Mouse (Mus musculus) left cerebral cortex, postnatal 14 days (tissue): Measurements from ENCODE around the gene Stx5a. TPM values are rescaled to one million over a fixed set of nuclear protein-coding genes. Genes with fewer than 3 reads are reported as not detected.

Experiments
- DNase-seq, 2 experiments: peaks; one replicate each; pipeline ENCODE4 v3.0.0; 2021 to 2022; ENCODE audit warnings: low spot score in 2 of 2, mixed read lengths in 1 of 2
- intact Hi-C: fragments of 180-260 bp; cut with DNase I; formaldehyde crosslinking; loops from one replicate; pipeline ENCODE4 v1.15.1; 2025
- microRNA-seq, 2 experiments: library from miRNA; unstranded; fragments of <30 nt; microRNA quantifications; one replicate each; pipeline ENCODE4 v1.2.0; 2022
- total RNA-seq, 2 experiments: library from RNA; stranded (reverse); gene quantifications; 2 replicates each; pipeline ENCODE4 v1.2.3; 2021

Gene Stx5a
- total RNA-seq, 2 experiments from 2014 or later: 63.6 to 64.6 TPM

DNA sequence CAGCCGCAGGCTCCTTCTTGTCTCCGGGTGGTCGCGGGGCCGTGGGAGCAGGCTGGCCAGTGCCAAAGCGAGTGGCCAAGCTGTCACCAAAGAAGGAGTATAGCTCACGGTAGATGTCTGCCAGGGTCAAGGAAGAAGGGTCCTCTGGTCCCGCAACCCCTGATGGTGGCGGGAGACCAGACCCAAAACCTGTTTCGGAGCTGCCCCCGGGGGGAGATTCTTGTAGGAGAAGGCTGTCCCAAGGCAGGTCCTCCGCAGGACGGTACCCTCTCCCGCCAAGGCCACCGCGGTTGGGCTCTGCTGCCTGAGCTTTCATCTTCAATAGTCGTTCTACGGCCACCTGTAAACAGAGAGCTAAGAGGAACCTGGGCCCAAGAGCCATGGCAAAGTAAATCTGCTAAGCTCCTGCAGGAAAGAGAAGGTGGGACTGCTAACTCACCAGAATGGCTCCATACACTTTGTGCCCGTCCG, 33.8 kb downstream of the Stx5a start:
- DNase-seq: no peak
- intact Hi-C loops: no loop called here

DNA sequence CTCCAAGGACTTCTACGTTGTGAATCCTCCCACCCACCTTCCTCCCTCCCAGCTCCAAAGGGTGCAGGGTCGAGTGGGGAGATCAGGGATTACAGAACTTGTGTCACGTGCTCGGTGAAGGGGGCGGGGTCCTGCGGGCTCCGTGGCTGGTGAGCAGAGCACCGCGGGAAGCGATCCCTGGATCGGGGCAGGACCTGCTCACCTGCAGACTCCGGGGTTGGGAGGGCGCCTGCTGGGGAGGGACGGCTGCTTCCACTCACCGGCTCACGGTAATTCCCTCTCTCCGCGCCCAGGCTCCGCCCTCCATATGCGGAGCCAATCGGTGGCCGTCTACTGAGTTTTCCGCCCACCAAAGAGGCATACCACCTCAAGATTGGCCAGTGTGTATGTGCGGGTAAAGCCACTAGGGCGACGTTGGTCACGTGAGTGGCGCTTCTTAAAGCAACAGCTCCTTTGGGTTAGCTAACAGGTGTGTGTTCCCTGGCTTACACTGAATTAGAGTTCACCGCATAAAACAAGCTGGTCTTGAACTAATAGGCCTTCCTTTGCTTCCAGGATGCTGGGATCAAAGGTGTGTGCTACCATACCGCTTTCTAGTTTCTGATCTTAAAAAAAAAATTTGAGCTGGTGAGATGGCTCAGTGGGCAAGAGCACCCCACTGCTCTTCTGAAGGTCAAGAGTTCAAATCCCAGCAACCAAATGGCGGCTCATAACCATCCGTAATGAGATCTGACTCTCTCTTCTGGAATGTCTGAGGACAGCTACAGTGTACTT, 45.0 kb downstream of the Stx5a start, which contains the start of gene Taf6l:
Taf6l (minus strand) TSS at position 410 of the 774 bp plus-strand sequence.
- intact Hi-C loops: no loop called here
- DNase-seq: peak; percentile 94 to 97

- DNase-seq: no peak
- intact Hi-C loops: no loop called here
These were observed 47.3 kb downstream of the Stx5a start for GRCm38 (mm10) chr19:8788521-8788920.

- peak in 1 of 2 experiments; percentile 38 for DNase-seq
- intact Hi-C loops: no loop called here
These were observed 48.0 kb downstream of the Stx5a start for GRCm38 (mm10) chr19:8789171-8789570.

DNA sequence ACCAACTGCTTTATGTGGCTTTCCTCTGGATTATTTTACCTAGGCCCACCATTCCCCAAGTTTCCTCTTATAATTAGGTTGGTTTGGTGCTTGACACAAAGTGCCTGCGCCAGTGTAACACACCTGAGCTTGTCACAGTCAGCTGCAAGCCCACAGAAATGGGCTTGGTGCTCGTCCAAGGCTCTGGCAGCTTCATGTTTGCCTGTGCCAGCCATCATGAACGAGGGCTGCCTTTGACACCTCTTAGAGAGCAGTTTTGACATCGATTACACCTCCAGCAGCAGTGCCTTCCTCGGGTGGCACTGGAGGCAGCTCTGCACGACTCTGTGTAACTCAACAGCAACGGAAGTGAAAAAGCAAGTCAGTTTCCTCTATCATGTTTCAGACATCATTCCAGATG, 49.0 kb downstream of the Stx5a start:
- peak in 1 of 2 experiments; percentile 51 for DNase-seq
- intact Hi-C loops: no loop called here

DNA sequence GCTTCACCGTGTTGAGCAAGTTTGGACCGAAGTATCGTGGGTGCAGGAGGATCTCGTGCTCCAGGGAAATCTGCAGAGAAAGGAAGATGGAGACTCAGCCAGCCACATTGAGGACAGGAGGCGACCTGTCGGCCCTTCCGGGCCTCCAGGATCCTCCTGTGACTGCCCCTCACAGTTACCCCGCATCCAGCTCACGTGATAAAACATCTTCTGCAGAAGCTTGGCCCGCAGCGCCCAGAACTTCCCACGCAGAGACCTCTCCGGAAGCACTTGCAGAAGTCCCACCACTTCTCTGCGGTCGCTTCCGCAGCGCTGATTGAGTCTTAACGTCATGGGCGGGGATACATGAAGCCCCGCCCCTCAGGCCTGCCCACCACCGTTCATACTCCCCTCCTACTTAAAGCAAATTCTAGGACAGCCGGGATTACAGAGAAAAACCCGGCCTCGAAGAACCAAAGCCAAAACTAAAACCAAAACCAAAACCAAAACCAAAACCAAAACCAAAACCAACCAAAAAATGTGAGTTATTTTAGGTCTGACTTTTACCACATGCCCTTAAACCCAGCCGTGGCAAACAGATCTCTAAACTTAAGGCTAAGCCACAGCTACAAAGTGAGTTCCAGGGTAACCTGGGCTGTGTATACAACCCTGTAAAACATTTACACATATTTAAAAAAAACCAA, 57.2 kb downstream of the Stx5a start, which contains the start of gene Polr2g:
Polr2g (minus strand) TSS at position 314 of the 683 bp plus-strand sequence.
- intact Hi-C loops: no loop called here
- DNase-seq: peak; percentile 92 to 95

GRCm38 (mm10) chr19:8798947-8799315, 57.7 kb downstream of the Stx5a start:
- no peak for DNase-seq
- intact Hi-C loops: no loop called here

- peak; percentile 95 to 98 for DNase-seq
- intact Hi-C loops: no loop called here
These were observed 61.1 kb downstream of the Stx5a start, which contains the start of gene Zbtb3 for GRCm38 (mm10) chr19:8802130-8802821. Zbtb3 (plus strand) TSS chr19:8802555.

DNA sequence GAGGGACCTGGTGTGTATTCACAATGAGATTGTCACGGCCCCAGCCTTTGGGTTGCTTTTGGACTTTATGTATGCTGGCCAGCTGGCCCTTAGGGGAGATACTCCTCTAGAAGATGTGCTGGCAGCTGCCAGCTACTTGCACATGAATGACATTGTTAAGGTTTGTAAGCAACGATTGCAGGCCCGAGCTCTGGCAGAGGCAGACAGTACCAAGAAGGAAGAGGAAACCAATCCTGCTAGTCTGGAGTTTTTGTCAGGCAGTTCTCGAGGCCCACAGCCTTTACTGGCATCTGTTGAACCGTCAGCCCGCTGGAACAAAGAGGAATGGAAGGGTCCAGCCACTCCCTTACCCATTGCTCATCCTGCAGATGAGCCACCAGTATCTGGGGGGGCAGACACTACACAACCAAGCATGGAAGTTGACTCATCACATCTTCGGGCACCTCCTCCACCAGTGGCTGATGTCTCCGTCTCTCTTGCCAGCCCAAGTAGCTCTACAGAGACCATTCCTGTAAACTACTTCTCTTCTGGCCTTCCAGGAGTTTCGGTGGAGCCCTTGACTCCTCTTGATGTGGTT, 62.1 kb downstream of the Stx5a start:
- DNase-seq: no peak
- intact Hi-C loops: no loop called here

- DNase-seq: no peak
- intact Hi-C loops: no loop called here
These were observed 62.9 kb downstream of the Stx5a start for GRCm38 (mm10) chr19:8803879-8804660.

Small RNA genes within 50 kb of the gene (microRNA-seq; reads per million reads assigned to microRNA genes)
- 0 reads per million in 2 experiments for gene Mir6992

Other genes with a start within 250 kb of the Stx5a start
- 10 to 100 TPM; 22.1 to 23.8 TPM for gene Slc22a8, start 150.2 kb upstream of the Stx5a start, total RNA-seq
- gene Slc22a6, start 123.4 kb upstream of the Stx5a start, total RNA-seq: 1 to 10 TPM; 4.8 to 5.7 TPM
- 100 to 1,000 TPM; 148 to 165 TPM for gene Chrm1, start 77.6 kb upstream of the Stx5a start, total RNA-seq
- 100 to 1,000 TPM; 182 to 189 TPM for gene Slc3a2, start 18.0 kb upstream of the Stx5a start, total RNA-seq
- gene Wdr74, start 5.6 kb upstream of the Stx5a start, total RNA-seq: 10 to 100 TPM; 42.3 to 43.9 TPM
- not detected for gene 1700092M07Rik, start 695 bp upstream of the Stx5a start, total RNA-seq
- 10 to 100 TPM; 61.9 to 73.6 TPM for gene Nxf1, start 15.7 kb downstream of the Stx5a start, total RNA-seq
- 10 to 100 TPM; 80.1 to 91.9 TPM for gene Tmem223, start 29.6 kb downstream of the Stx5a start, total RNA-seq
- 10 to 100 TPM in 1 of 2 experiments, 1 to 10 TPM in 1; 8.9 to 10.9 TPM for gene Tmem179b, start 33.1 kb downstream of the Stx5a start, total RNA-seq
- gene Taf6l, start 45.0 kb downstream of the Stx5a start, total RNA-seq: 10 to 100 TPM; 11.9 to 13.4 TPM
- gene Polr2g, start 57.2 kb downstream of the Stx5a start, total RNA-seq: 100 to 1,000 TPM; 108 to 110 TPM
- gene Zbtb3, start 61.1 kb downstream of the Stx5a start, total RNA-seq: 1 to 10 TPM; 4.2 to 5.1 TPM
- 10 to 100 TPM; 28.2 to 30.5 TPM for gene Ttc9c, start 77.9 kb downstream of the Stx5a start, total RNA-seq
- gene Hnrnpul2, start 78.6 kb downstream of the Stx5a start, total RNA-seq: 10 to 100 TPM; 92.3 to 95.8 TPM
- not detected for gene AC129217.1, start 88.4 kb downstream of the Stx5a start, total RNA-seq
- gene Bscl2, start 96.1 kb downstream of the Stx5a start, total RNA-seq: 100 to 1,000 TPM; 111 to 117 TPM
- 100 to 1,000 TPM; 268 to 295 TPM for gene Gng3, start 97.8 kb downstream of the Stx5a start, total RNA-seq
- under 1 TPM; 0.88 to 0.91 TPM for gene Lrrn4cl, start 109.4 kb downstream of the Stx5a start, total RNA-seq
- gene Ubxn1, start 130.1 kb downstream of the Stx5a start, total RNA-seq: 10 to 100 TPM; 91.5 to 93.8 TPM
- gene Uqcc3, start 139.5 kb downstream of the Stx5a start, total RNA-seq: 10 to 100 TPM; 30.6 to 36.9 TPM
- gene Lbhd1, start 142.3 kb downstream of the Stx5a start, total RNA-seq: 1 to 10 TPM; 4.0 to 4.3 TPM
- gene Gm49403, start 142.5 kb downstream of the Stx5a start, total RNA-seq: not detected
- 10 to 100 TPM; 15.9 to 22.2 TPM for gene 1810009A15Rik, start 147.4 kb downstream of the Stx5a start, total RNA-seq
- gene Gm49416, start 147.5 kb downstream of the Stx5a start, total RNA-seq: 1 to 10 TPM; 2.4 to 4.3 TPM
- gene Ints5, start 151.6 kb downstream of the Stx5a start, total RNA-seq: 10 to 100 TPM; 23.0 to 23.4 TPM
- 100 to 1,000 TPM in 1 of 2 experiments, 10 to 100 TPM in 1; 97.6 to 104 TPM for gene Ganab, start 156.7 kb downstream of the Stx5a start, total RNA-seq
- 100 to 1,000 TPM; 134 to 142 TPM for gene B3gat3, start 179.0 kb downstream of the Stx5a start, total RNA-seq
- 1 to 10 TPM; 3.5 to 4.0 TPM for gene Rom1, start 187.9 kb downstream of the Stx5a start, total RNA-seq
- 1 to 10 TPM; 7.4 to 9.0 TPM for gene Eml3, start 188.1 kb downstream of the Stx5a start, total RNA-seq
- gene Mta2, start 200.5 kb downstream of the Stx5a start, total RNA-seq: 10 to 100 TPM; 48.6 to 50.3 TPM
- gene Tut1, start 212.4 kb downstream of the Stx5a start, total RNA-seq: 10 to 100 TPM; 16.7 to 16.8 TPM
- gene Eef1g, start 225.6 kb downstream of the Stx5a start, total RNA-seq: 100 to 1,000 TPM; 188 to 198 TPM
- gene Ahnak, start 247.9 kb downstream of the Stx5a start, total RNA-seq: 10 to 100 TPM; 15.7 to 23.9 TPM